Mouse (Mus musculus) midbrain, embryonic 15.5 days (tissue): ENCODE data around the gene Slc24a3. TPM values are rescaled to one million over a fixed set of nuclear protein-coding genes. Genes with fewer than 3 reads are reported as not detected.
A peak's percentile ranks its signal among the peaks of the same experiment; 100 is the strongest.

ENCODE experiments used
- ATAC-seq: fragments of 200-750 bp; cut with Nextera tagmentation; replicated peaks from 2 replicates; pipeline ENCODE4 v1.8.0; 2017; ENCODE audit warnings: moderate TSS enrichment
- H3K27ac ChIP-seq: fragments of 300-500 bp; sonication (generic); 2 replicates; pipeline ENCODE4 v1.5.1; 2015; ENCODE audit warnings: mild to moderate bottlenecking, inconsistent platforms
- H3K27me3 ChIP-seq: fragments of 300-500 bp; sonication (generic); replicated peaks from 2 replicates; pipeline ENCODE4 v1.6.1; 2015; ENCODE audit warnings: inconsistent platforms
- H3K36me3 ChIP-seq: fragments of 300-500 bp; sonication (generic); replicated peaks from 2 replicates; pipeline ENCODE4 v1.6.1; 2015; ENCODE audit warnings: inconsistent platforms
- H3K4me1 ChIP-seq: fragments of 300-500 bp; sonication (generic); 2 replicates; pipeline ENCODE4 v1.6.1; 2015; ENCODE audit warnings: inconsistent platforms
- H3K4me2 ChIP-seq: fragments of 300-500 bp; sonication (generic); 2 replicates; pipeline ENCODE4 v1.6.1; 2015; ENCODE audit warnings: inconsistent platforms, mild to moderate bottlenecking, moderate library complexity
- H3K4me3 ChIP-seq: fragments of 300-500 bp; sonication (generic); 2 replicates; pipeline ENCODE4 v1.5.1; 2015; ENCODE audit warnings: mild to moderate bottlenecking, inconsistent platforms
- H3K9ac ChIP-seq: fragments of 300-500 bp; sonication (generic); 2 replicates; pipeline ENCODE4 v1.6.1; 2015; ENCODE audit warnings: mild to moderate bottlenecking, inconsistent platforms
- H3K9me3 ChIP-seq: fragments of 300-500 bp; sonication (generic); 2 replicates; pipeline ENCODE4 v1.6.1; 2016; ENCODE audit warnings: inconsistent platforms
- WGBS: fragments of 180-500 bp; shearing (Covaris S2); methylation state at CpG from one replicate; pipeline ENCODE4 v1.1.7; 2015; ENCODE audit warnings: mixed read lengths; 5-methylcytosine and 5-hydroxymethylcytosine counted together
- polyA plus RNA-seq: library from polyadenylated mRNA; unstranded; fragments of >200 nt; fragmentation: Nextera tagmentation; extraction: Ambion mirVana; gene quantifications from 2 replicates; pipeline ENCODE4 v1.2.1, GENCODE M21; 2015

Slc24a3 gene
- 17.4 and 19.6 TPM in 2 replicates for polyA plus RNA-seq

DNA sequence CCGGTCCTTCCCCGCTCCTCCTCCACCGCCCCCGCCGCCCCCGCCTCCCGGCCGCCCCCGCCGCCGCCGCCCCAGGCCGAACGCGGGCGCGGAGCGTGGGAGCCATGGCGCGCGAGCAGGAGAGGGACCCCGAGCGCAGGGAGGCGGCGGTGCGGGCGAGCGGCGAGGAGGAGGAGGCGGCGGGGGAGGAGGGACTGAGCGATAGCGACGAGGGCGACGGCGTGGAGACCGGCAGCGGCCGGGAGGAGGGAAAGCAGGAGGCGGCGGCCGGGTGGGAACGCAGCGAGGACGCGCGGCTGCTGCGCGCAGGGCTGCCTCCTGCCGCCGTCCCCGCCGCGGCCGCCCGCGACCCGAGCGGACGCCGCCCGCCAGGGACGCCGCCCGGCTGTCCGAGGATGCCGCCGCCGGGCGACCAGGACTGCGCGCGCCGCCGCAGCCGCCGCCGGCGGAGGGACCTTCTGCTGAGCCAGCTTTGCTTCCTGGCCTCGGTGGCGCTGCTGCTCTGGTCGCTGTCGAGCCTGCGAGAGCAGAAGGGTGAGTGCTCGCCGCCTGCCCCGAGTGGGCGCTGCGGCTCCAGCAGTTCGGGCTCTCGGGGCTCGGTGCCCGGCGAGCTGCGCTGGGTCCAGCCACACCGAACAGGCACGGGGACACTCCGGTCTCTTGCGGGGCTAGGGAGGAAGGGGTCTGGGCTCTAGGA lies at the start of gene Slc24a3:
Gene Slc24a3 (plus strand): TSS at position 91 of the 697 bp plus-strand sequence.
- peak within 1 kb of the TSS; percentile 79 for H3K4me3 ChIP-seq
- H3K9ac ChIP-seq, result peak within 1 kb of the TSS; percentile 85
- no peaks in the 10 kb centered on the region for H3K9me3 ChIP-seq
- no peaks in the 10 kb centered on the region for H3K36me3 ChIP-seq
- H3K4me2 ChIP-seq, result peak within 1 kb of the TSS; percentile 82
- ATAC-seq, result peak; percentile 95
- H3K4me1 ChIP-seq, result peaks cover 25% of the 10 kb centered on the region
- H3K27me3 ChIP-seq, result peaks cover 4% of the 10 kb centered on the region; the same call in 1 of the 2 replicates
- WGBS, result under 1% methylated on average over 68 of the region's 100 CpGs
- peak within 1 kb of the TSS; percentile 94 for H3K27ac ChIP-seq

DNA sequence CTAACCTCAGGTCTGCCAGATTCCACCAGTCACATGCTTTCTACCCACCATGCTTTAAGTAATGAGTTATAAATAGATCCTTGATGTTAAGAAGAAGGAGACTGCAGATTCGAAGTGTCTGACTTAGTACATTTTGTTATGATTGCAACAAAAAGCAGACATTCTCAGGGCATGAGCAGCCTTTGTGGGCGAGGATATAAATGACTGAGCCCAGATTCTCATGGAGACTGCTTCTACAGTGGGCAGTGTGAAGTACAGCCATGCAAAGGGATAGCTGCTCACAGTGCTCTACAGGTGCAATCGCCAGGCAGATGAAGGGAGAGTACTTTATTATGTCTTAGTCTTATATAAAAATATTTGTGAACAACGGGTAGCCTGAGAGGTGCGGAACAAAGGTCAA lies 49.8 kb upstream of the Slc24a3 start:
- no peak for ATAC-seq
- no peak overlapping the region for H3K27ac ChIP-seq
- 89% methylated on average over 5 of the region's 5 CpGs for WGBS
- H3K27me3 ChIP-seq, result no peaks in the 10 kb centered on the region
- no peak overlapping the region for H3K4me2 ChIP-seq
- H3K4me1 ChIP-seq, result no peaks in the 10 kb centered on the region
- no peak overlapping the region for H3K9ac ChIP-seq
- H3K9me3 ChIP-seq, result no peaks in the 10 kb centered on the region
- H3K36me3 ChIP-seq, result no peaks in the 10 kb centered on the region
- H3K4me3 ChIP-seq, result no peak overlapping the region

GRCm38 (mm10) chr2:145127747-145128146 lies 39.8 kb upstream of the Slc24a3 start:
- 92% methylated on average over 3 of the region's 3 CpGs for WGBS
- ATAC-seq, result no peak

DNA sequence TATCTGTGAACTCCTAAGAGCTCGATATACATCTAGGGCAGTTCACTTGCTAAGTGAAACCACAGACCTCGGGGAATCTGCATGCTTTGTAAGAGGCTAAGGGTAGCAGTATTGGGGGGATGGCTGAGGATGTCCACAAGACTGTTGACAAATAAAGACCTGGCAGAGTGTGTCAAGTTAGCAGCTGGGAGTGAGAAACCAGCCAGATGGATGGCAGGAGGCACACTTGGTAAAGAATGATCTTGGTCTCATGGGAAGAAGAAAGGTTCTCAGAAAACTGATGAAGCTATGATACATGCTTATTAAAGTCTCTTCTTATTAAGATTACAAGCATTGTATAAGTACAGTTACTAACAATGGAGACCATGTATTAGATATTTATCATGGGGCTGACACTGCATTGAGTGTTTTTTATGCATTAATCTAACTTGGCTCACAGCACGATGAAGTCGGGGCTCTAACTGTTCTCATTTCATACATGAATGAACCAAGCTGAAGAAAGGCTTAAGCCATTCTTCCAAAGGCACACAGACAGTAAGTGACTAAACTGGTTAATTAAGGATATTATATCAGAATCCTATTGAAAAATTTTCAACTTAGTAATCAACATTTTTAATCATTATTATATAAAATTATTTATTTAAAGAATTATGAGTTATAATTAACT lies 30.8 kb upstream of the Slc24a3 start:
- H3K4me2 ChIP-seq, result no peak overlapping the region
- no peak overlapping the region for H3K9ac ChIP-seq
- H3K27ac ChIP-seq, result no peak overlapping the region
- WGBS, result 72% methylated on average over 4 of the region's 4 CpGs
- ATAC-seq, result no peak
- H3K4me3 ChIP-seq, result no peak overlapping the region
- no peaks in the 10 kb centered on the region for H3K4me1 ChIP-seq
- H3K9me3 ChIP-seq, result no peaks in the 10 kb centered on the region
- no peaks in the 10 kb centered on the region for H3K27me3 ChIP-seq
- no peaks in the 10 kb centered on the region for H3K36me3 ChIP-seq

More at GRCm38 (mm10) chr2:145127747-145128146, 39.8 kb upstream of the Slc24a3 start:
- Histone ChIP-seq H3K9ac (no peak overlapping the region), H3K4me3 (no peak overlapping the region), H3K36me3 (no peaks in the 10 kb centered on the region), H3K9me3 (no peaks in the 10 kb centered on the region), H3K4me2 (no peak overlapping the region), H3K27me3 (no peaks in the 10 kb centered on the region), H3K4me1 (no peaks in the 10 kb centered on the region), H3K27ac (no peak overlapping the region)

DNA sequence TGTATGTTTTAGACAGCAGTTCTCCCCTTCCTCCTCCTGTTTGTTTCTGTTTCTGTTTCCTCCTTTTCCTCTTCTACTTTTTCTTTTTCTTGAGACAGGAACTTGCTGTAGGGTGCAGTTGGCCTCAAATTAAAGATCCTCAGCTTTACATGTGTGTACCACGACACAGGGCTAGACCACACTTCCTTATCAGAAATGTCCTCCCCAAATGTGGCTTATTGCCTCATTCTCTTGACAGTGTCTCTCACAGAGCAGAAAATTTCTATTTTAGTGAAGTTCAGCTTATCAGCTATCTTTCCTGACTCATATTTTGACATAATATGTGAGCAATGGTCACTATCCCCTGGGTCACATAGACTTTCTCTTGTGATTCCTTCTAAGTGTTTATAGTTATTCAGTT lies 17.1 kb upstream of the Slc24a3 start:
- Histone ChIP-seq H3K9me3 (no peaks in the 10 kb centered on the region), H3K9ac (no peak overlapping the region), H3K36me3 (no peaks in the 10 kb centered on the region), H3K4me2 (no peak overlapping the region), H3K4me3 (no peak overlapping the region), H3K4me1 (no peaks in the 10 kb centered on the region), H3K27me3 (no peaks in the 10 kb centered on the region), H3K27ac (no peak overlapping the region)
- 88% methylated on average over 1 of the region's 1 CpGs for WGBS
- no peak for ATAC-seq

DNA sequence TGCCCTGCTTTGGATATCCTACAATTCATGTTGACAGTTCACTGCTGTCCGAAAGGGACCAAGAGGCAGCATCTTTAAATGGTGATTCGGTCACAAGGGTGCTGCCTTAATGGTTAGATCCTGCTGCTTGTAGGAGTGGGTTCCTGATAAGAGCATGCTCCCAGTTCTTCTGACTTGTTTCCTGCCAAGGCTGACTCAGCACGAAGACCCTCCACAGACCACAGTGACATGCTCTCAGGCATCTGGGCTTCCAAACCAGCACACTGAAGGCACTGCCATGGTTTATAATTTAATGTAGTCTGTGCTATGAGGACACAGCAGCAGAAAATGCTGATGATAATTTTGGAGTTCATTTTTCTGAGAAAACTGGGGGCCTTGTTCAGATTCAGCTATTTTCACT lies 16.7 kb upstream of the Slc24a3 start:
- no peak for ATAC-seq
- H3K36me3 ChIP-seq, result no peaks in the 10 kb centered on the region
- no peaks in the 10 kb centered on the region for H3K4me1 ChIP-seq
- no peak overlapping the region for H3K27ac ChIP-seq
- H3K4me3 ChIP-seq, result no peak overlapping the region
- H3K27me3 ChIP-seq, result no peaks in the 10 kb centered on the region
- H3K9me3 ChIP-seq, result no peaks in the 10 kb centered on the region
- H3K4me2 ChIP-seq, result no peak overlapping the region
- WGBS, result 92% methylated on average over 3 of the region's 3 CpGs
- H3K9ac ChIP-seq, result no peak overlapping the region

DNA sequence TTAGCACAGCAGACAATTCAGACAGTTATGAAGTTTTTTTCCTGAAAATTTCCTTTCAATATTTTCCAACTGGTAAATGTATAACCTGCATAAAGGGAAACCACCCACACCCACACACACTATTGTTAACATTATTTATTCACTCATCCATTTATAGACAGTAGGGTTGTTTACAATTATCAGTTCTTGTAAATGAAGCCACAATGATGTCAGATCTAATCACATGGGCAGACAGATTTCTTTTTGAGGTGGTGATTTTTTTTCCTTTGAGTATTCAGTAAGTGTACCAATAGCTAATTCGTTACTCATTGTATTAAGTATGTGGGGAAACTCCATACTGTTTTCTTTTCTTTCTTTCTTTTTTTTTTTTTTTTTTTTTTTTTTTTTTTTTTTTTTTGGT lies 15.3 kb upstream of the Slc24a3 start:
- Histone ChIP-seq H3K27me3 (no peaks in the 10 kb centered on the region), H3K36me3 (no peaks in the 10 kb centered on the region), H3K4me3 (no peak overlapping the region), H3K4me1 (no peaks in the 10 kb centered on the region), H3K4me2 (no peak overlapping the region), H3K27ac (no peak overlapping the region), H3K9me3 (no peaks in the 10 kb centered on the region), H3K9ac (no peak overlapping the region)
- WGBS, result 86% methylated on average over 1 of the region's 1 CpGs
- ATAC-seq, result no peak

DNA sequence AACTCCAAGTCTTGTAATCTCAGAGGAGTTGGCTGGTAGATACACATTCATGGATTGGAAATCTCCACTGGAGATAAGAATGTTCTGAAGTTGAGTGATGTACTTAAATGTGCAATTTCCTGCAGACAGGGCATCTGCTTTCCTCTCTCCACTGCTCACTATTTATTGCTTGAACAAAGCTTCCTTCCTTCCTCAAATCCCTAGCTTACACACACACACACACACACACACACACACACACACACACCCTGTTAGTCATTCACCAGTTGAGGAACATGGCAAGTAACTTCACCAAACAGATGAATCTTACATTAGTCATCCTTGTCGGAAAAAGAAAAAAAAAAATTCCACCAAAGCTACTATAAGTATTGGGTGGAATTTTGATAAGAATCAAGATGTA lies 8.6 kb upstream of the Slc24a3 start:
- Histone ChIP-seq H3K36me3 (no peaks in the 10 kb centered on the region), H3K4me3 (no peak overlapping the region), H3K27me3 (0 out of 2 replicates have a peak, but pooled peaks cover 4% of the 10 kb centered on the region), H3K4me2 (no peak overlapping the region), H3K9ac (no peak overlapping the region), H3K4me1 (no peaks in the 10 kb centered on the region), H3K27ac (no peak overlapping the region), H3K9me3 (no peaks in the 10 kb centered on the region)
- no peak for ATAC-seq
- 83% methylated on average over 1 of the region's 1 CpGs for WGBS

- no peaks in the 10 kb centered on the region for H3K9me3 ChIP-seq
- no peaks in the 10 kb centered on the region for H3K4me1 ChIP-seq
- no peak overlapping the region for H3K4me3 ChIP-seq
- no peaks in the 10 kb centered on the region for H3K36me3 ChIP-seq
- 25% methylated on average over 12 of the region's 12 CpGs for WGBS
- H3K27me3 ChIP-seq, result 0 out of 2 replicates have a peak, but pooled peaks cover 4% of the 10 kb centered on the region
- no peak overlapping the region for H3K4me2 ChIP-seq
- no peak overlapping the region for H3K27ac ChIP-seq
- peak; percentile 60 for ATAC-seq
- H3K9ac ChIP-seq, result no peak overlapping the region
These were observed 6.4 kb upstream of the Slc24a3 start for GRCm38 (mm10) chr2:145161046-145161700.

GRCm38 (mm10) chr2:145164086-145164485 lies 3.5 kb upstream of the Slc24a3 start:
- no peak for ATAC-seq
- H3K27me3 ChIP-seq, result 0 out of 2 replicates have a peak, but pooled peaks cover 4% of the 10 kb centered on the region
- H3K27ac ChIP-seq, result no peak overlapping the region
- H3K4me1 ChIP-seq, result peaks cover 14% of the 10 kb centered on the region
- no peak overlapping the region for H3K4me3 ChIP-seq
- WGBS, result 88% methylated on average over 5 of the region's 5 CpGs
- no peak overlapping the region for H3K4me2 ChIP-seq
- no peaks in the 10 kb centered on the region for H3K9me3 ChIP-seq
- no peaks in the 10 kb centered on the region for H3K36me3 ChIP-seq
- H3K9ac ChIP-seq, result no peak overlapping the region

DNA sequence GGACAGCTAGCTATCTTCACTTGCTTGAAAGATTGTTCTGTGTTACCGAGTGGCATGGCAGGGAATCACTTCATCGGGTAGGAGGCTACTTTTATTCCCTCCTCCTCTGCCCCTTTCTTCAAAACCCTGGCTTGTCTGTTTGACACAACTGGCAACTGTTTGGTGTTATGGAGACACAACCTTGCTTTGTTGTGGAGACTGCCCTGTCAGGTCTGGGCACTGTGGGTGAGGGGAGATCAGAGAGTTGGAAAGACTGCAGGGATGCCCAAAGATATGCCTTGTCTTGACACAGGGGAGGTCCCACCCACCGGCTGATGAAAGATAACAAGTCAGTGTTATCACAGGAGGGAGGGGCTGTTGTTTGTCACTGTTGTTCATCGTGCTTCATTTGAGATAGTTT lies 3.0 kb upstream of the Slc24a3 start:
- no peak overlapping the region for H3K9ac ChIP-seq
- H3K27ac ChIP-seq, result no peak overlapping the region
- H3K27me3 ChIP-seq, result peaks cover 4% of the 10 kb centered on the region; the same call in 1 of the 2 replicates
- H3K36me3 ChIP-seq, result no peaks in the 10 kb centered on the region
- peaks cover 19% of the 10 kb centered on the region for H3K4me1 ChIP-seq
- H3K4me3 ChIP-seq, result no peak overlapping the region
- H3K4me2 ChIP-seq, result no peak overlapping the region
- no peak for ATAC-seq
- H3K9me3 ChIP-seq, result no peaks in the 10 kb centered on the region
- 70% methylated on average over 4 of the region's 4 CpGs for WGBS

- H3K9me3 ChIP-seq, result no peaks in the 10 kb centered on the region
- H3K9ac ChIP-seq, result no peak overlapping the region
- H3K27me3 ChIP-seq, result peaks cover 4% of the 10 kb centered on the region; the same call in 1 of the 2 replicates
- no peak for ATAC-seq
- no peak overlapping the region for H3K4me3 ChIP-seq
- no peak overlapping the region for H3K4me2 ChIP-seq
- H3K27ac ChIP-seq, result no peak overlapping the region
- H3K36me3 ChIP-seq, result no peaks in the 10 kb centered on the region
- H3K4me1 ChIP-seq, result peaks cover 24% of the 10 kb centered on the region
- 93% methylated on average over 3 of the region's 3 CpGs for WGBS
These were observed 2.5 kb upstream of the Slc24a3 start for GRCm38 (mm10) chr2:145165076-145165475.
